Mouse (Mus musculus): Measurements from ENCODE around the gene 1700025G04Rik.

DNA sequence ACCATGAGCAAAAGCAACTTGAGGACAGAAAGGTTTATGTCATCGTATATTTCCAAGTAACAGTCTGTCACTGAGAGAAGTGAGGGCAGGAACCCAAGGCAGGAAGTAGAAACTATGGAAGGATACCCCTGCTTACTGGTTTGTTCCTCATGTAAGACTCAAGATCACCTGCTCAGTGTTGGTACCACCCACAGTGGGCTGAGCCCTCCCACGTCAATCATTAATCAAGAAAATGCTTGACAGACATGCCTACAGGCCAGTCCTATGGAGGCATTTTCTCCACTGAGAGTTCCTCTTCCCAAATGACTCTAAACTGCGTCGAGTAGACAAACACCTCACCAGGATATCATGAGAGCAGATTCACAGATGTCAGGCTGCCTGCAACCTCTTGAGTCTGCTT lies 64.6 kb downstream of the 1700025G04Rik start:
- TF ChIP-seq CTCF (IDR thresholded peaks at IDR 0.05; ENCODE audit: low read depth) (no peak), EP300 (IDR thresholded peaks at IDR 0.05; ENCODE audit: low read depth) (no peak)
